Mouse (Mus musculus): ENCODE measurements around the gene Ccdc190. TPM values are rescaled to one million over a fixed set of nuclear protein-coding genes. Genes with fewer than 3 reads are reported as not detected.

The Ccdc190 gene
- polyA plus RNA-seq, 1 experiment from 2014 or later = not detected

DNA sequence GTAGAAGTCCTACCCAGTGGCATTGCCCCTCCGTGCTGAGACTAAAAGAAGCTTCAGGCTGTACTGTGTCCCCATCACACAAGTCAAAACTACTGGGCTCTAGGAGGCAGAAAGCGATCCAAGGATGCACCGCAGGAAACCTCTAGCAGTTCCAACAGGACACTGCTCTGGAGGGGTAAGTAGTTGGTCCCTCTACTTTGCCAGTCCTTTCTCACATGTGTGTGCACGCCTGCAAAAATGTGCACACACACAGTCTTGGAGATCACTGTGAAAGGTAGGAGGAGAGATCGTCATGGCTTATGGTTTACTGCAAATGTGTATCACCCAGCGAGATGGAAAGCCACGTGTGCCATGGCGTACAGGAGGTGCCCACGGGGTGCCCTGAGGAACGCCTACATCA is 24.2 kb downstream of the Ccdc190 start:
- H3K9me3 ChIP-seq (ENCODE audit: low read length) = no peaks in the 10 kb centered on the region
- TF ChIP-seq EP300 (IDR thresholded peaks at IDR 0.05) = no peak
- no peak for TF ChIP-seq CTCF (IDR thresholded peaks at IDR 0.05)
- WGBS = 90% methylated on average over 10 of the region's 10 CpGs

GRCm38 (mm10) chr1:169953106-169953505 is 24.7 kb downstream of the Ccdc190 start:
- H3K4me1 ChIP-seq (ENCODE audit: insufficient read depth, low read depth, low read length) = no peaks in the 10 kb centered on the region; the same call in 1 of the 2 replicates
- no peak overlapping the region for H3K4me3 ChIP-seq (ENCODE audit: low read depth, low read length)
- no peaks in the 10 kb centered on the region for H3K9me3 ChIP-seq (ENCODE audit: low read length)
- no peak for ATAC-seq
- no peak overlapping the region for H3K27ac ChIP-seq (ENCODE audit: low read length)
- H3K9ac ChIP-seq (replicated peaks; ENCODE audit: low read depth) = no peak overlapping the region
- H3K36me3 ChIP-seq (ENCODE audit: insufficient read depth, low read length) = 0 out of 2 replicates have a peak, but pooled peaks cover 5% of the 10 kb centered on the region
- no peaks in the 10 kb centered on the region for H3K27me3 ChIP-seq (replicated peaks; ENCODE audit: insufficient read depth, low read length)
- TF ChIP-seq EP300 (IDR thresholded peaks at IDR 0.05) = no peak
- no peak for TF ChIP-seq CTCF (IDR thresholded peaks at IDR 0.05)
- 96% methylated on average over 10 of the region's 10 CpGs for WGBS
- no peak overlapping the region for H3K4me2 ChIP-seq (replicated peaks; ENCODE audit: low read depth, low read length)
- no peak for DNase-seq (ENCODE audit: low spot score)

More for the DNA sequence above, 24.2 kb downstream of the Ccdc190 start:
- 0 out of 2 replicates have a peak, but pooled peaks cover 5% of the 10 kb centered on the region for H3K36me3 ChIP-seq (ENCODE audit: insufficient read depth, low read length)
- no peaks in the 10 kb centered on the region for H3K27me3 ChIP-seq (replicated peaks; ENCODE audit: insufficient read depth, low read length)
- H3K27ac ChIP-seq (ENCODE audit: low read length) = no peak overlapping the region
- no peak for ATAC-seq
- H3K4me2 ChIP-seq (replicated peaks; ENCODE audit: low read depth, low read length) = no peak overlapping the region
- H3K9ac ChIP-seq (replicated peaks; ENCODE audit: low read depth) = no peak overlapping the region
- no peaks in the 10 kb centered on the region; the same call in 1 of the 2 replicates for H3K4me1 ChIP-seq (ENCODE audit: insufficient read depth, low read depth, low read length)
- no peak overlapping the region for H3K4me3 ChIP-seq (ENCODE audit: low read depth, low read length)
- DNase-seq (ENCODE audit: low spot score) = no peak

- peak within 1 kb of the TSS; percentile 67 for H3K4me2 ChIP-seq (replicated peaks; ENCODE audit: low read depth, low read length)
Observed at GRCm38 (mm10) chr1:169968792-169969515, 40.5 kb downstream of the Ccdc190 start, which contains the start of gene Hsd17b7. TSS of gene Hsd17b7 (minus strand) at chr1:169969241.

DNA sequence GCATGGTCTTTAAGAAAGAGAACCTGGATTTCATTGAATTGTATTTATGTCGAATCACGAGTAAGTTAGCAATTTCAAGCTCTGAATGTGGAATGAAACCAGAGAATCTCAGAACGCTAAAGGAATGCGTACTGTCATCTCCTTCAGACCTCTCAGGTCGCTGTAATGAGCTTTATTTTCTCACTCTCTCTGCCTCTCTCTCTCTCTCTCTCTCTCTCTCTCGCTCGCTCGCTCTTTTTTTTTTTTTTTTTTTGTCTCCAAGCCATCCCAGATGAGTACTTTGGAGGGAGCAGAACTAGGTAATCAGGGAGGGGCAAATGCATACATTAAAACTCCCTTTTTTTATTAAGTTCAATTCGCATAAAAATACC is 41.1 kb downstream of the Ccdc190 start:
- H3K9me3 ChIP-seq (ENCODE audit: low read length) = no peaks in the 10 kb centered on the region
- peak overlapping the region; percentile 52; the same call in 1 of the 2 replicates for H3K27ac ChIP-seq (ENCODE audit: low read length)
- 0% methylated on average over 9 of the region's 9 CpGs for WGBS
- TF ChIP-seq CTCF (IDR thresholded peaks at IDR 0.05) = no peak
- no peak for TF ChIP-seq EP300 (IDR thresholded peaks at IDR 0.05)
- H3K9ac ChIP-seq (replicated peaks; ENCODE audit: low read depth) = peak overlapping the region; percentile 20
- DNase-seq (ENCODE audit: low spot score) (no peak), ATAC-seq (peak; percentile 29)
- H3K4me3 ChIP-seq (ENCODE audit: low read depth, low read length) = peak overlapping the region; percentile 50
- peaks cover 2% of the 10 kb centered on the region; the same call in 1 of the 2 replicates for H3K36me3 ChIP-seq (ENCODE audit: insufficient read depth, low read length)
- H3K4me1 ChIP-seq (ENCODE audit: insufficient read depth, low read depth, low read length) = no peaks in the 10 kb centered on the region
- no peaks in the 10 kb centered on the region for H3K27me3 ChIP-seq (replicated peaks; ENCODE audit: insufficient read depth, low read length)
- H3K4me2 ChIP-seq (replicated peaks; ENCODE audit: low read depth, low read length) = peak overlapping the region; percentile 67

More at GRCm38 (mm10) chr1:169968792-169969515, 40.5 kb downstream of the Ccdc190 start, which contains the start of gene Hsd17b7:
- TF ChIP-seq EP300 (IDR thresholded peaks at IDR 0.05) (no peak; the same call in 1 of the 2 replicates), CTCF (IDR thresholded peaks at IDR 0.05) (no peak)
- peak; percentile 99 for DNase-seq (ENCODE audit: low spot score)
- Histone ChIP-seq H3K36me3 (ENCODE audit: insufficient read depth, low read length) (peaks cover 5% of the 10 kb centered on the region; the same call in 1 of the 2 replicates), H3K27ac (ENCODE audit: low read length) (peak within 1 kb of the TSS; percentile 71; the same call in 1 of the 2 replicates), H3K9ac (replicated peaks; ENCODE audit: low read depth) (peak within 1 kb of the TSS; percentile 42), H3K4me1 (ENCODE audit: insufficient read depth, low read depth, low read length) (no peaks in the 10 kb centered on the region), H3K9me3 (ENCODE audit: low read length) (no peaks in the 10 kb centered on the region), H3K4me3 (ENCODE audit: low read depth, low read length) (peak within 1 kb of the TSS; percentile 50), H3K27me3 (replicated peaks; ENCODE audit: insufficient read depth, low read length) (no peaks in the 10 kb centered on the region)
- ATAC-seq = peak; percentile 100
- under 1% methylated on average over 47 of the region's 48 CpGs for WGBS

DNA sequence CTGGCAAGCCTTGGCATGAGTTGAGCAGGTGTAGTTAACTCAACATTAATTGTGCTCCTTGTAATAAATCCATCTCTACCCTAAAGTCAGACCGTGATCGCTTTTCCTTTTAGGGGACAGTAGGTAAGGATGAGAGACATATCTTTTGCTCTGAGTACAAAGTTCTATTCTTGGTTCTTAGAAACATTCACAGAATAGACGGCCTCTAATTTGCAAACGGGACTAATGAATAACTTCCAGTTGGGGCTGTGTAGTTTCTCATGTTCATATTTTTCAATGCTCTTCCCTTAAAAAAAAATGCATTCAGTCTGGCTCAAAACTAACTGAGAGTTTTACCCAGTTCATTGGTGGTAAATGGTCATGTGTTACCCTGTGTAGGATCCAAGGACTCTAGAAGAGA is 42.5 kb downstream of the Ccdc190 start:
- Histone ChIP-seq H3K4me2 (replicated peaks; ENCODE audit: low read depth, low read length) (no peak overlapping the region), H3K27me3 (replicated peaks; ENCODE audit: insufficient read depth, low read length) (no peaks in the 10 kb centered on the region), H3K27ac (ENCODE audit: low read length) (no peak overlapping the region), H3K9me3 (ENCODE audit: low read length) (no peaks in the 10 kb centered on the region), H3K9ac (replicated peaks; ENCODE audit: low read depth) (no peak overlapping the region), H3K36me3 (ENCODE audit: insufficient read depth, low read length) (no peaks in the 10 kb centered on the region), H3K4me3 (ENCODE audit: low read depth, low read length) (no peak overlapping the region), H3K4me1 (ENCODE audit: insufficient read depth, low read depth, low read length) (no peaks in the 10 kb centered on the region)
- TF ChIP-seq CTCF (IDR thresholded peaks at IDR 0.05) = no peak
- no peak for TF ChIP-seq EP300 (IDR thresholded peaks at IDR 0.05)
- ATAC-seq (no peak), DNase-seq (ENCODE audit: low spot score) (no peak)
- WGBS = 94% methylated on average over 4 of the region's 4 CpGs

GRCm38 (mm10) chr1:169971998-169972397 is 43.5 kb downstream of the Ccdc190 start:
- H3K9me3 ChIP-seq (ENCODE audit: low read length) = no peaks in the 10 kb centered on the region
- ATAC-seq (no peak), DNase-seq (ENCODE audit: low spot score) (no peak)
- no peaks in the 10 kb centered on the region for H3K27me3 ChIP-seq (replicated peaks; ENCODE audit: insufficient read depth, low read length)
- no peak overlapping the region for H3K4me3 ChIP-seq (ENCODE audit: low read depth, low read length)
- H3K36me3 ChIP-seq (ENCODE audit: insufficient read depth, low read length) = no peaks in the 10 kb centered on the region
- TF ChIP-seq EP300 (IDR thresholded peaks at IDR 0.05) (no peak), CTCF (IDR thresholded peaks at IDR 0.05) (no peak)
- no peak overlapping the region for H3K4me2 ChIP-seq (replicated peaks; ENCODE audit: low read depth, low read length)
- H3K4me1 ChIP-seq (ENCODE audit: insufficient read depth, low read depth, low read length) = no peaks in the 10 kb centered on the region
- WGBS = 66% methylated on average over 2 of the region's 2 CpGs
- H3K27ac ChIP-seq (ENCODE audit: low read length) = no peak overlapping the region
- no peak overlapping the region for H3K9ac ChIP-seq (replicated peaks; ENCODE audit: low read depth)

Measured in lung, postnatal 0 days (tissue).